Mouse (Mus musculus) stomach, postnatal 0 days (tissue): ENCODE data around the gene Cyp2d40. TPM values are rescaled to one million over a fixed set of nuclear protein-coding genes. Genes with fewer than 3 reads are reported as not detected.

Source experiments
- ATAC-seq: fragments of 200-750 bp; cut with Nextera tagmentation; 2 replicates; pipeline ENCODE4 v1.8.0; 2017; ENCODE audit not compliant: low FRiP score, low TSS enrichment
- DNase-seq: peaks from one replicate; pipeline ENCODE4 v3.0.0-alpha.2; 2016; ENCODE audit warnings: low spot score
- H3K27ac ChIP-seq: fragments of 300-500 bp; sonication (generic); replicated peaks from 2 replicates; pipeline ENCODE4 v1.5.1; 2014; ENCODE audit warnings: mild to moderate bottlenecking, control low read depth
- H3K27me3 ChIP-seq: fragments of 300-500 bp; sonication (generic); 2 replicates; pipeline ENCODE4 v1.6.1; 2014; ENCODE audit warnings: low read length; ENCODE audit not compliant: control insufficient read depth, insufficient read depth
- H3K36me3 ChIP-seq: fragments of 300-500 bp; sonication (generic); 2 replicates; pipeline ENCODE4 v1.6.1; 2014; ENCODE audit warnings: low read length, mixed read lengths; ENCODE audit not compliant: control insufficient read depth, insufficient read depth
- H3K4me1 ChIP-seq: fragments of 300-500 bp; sonication (generic); replicated peaks from 2 replicates; pipeline ENCODE4 v1.6.1; 2014; ENCODE audit warnings: antibody characterized with exemption; ENCODE audit not compliant: control insufficient read depth, insufficient read depth
- H3K4me2 ChIP-seq: fragments of 300-500 bp; sonication (generic); replicated peaks from 2 replicates; pipeline ENCODE4 v1.6.1; 2014; ENCODE audit warnings: low read depth, mild to moderate bottlenecking, control low read depth, moderate library complexity
- H3K4me3 ChIP-seq: fragments of 300-500 bp; sonication (generic); 2 replicates; pipeline ENCODE4 v1.5.1; 2014; ENCODE audit warnings: low read depth, low read length, control low read depth
- H3K9ac ChIP-seq: fragments of 300-500 bp; sonication (generic); 2 replicates; pipeline ENCODE4 v1.6.1; 2014; ENCODE audit warnings: mild to moderate bottlenecking, low read length, control low read depth, mixed read lengths
- H3K9me3 ChIP-seq: fragments of 300-500 bp; sonication (generic); 2 replicates; pipeline ENCODE4 v1.6.1; 2016; ENCODE audit warnings: low read length; ENCODE audit not compliant: control insufficient read depth
- CTCF ChIP-seq: IDR thresholded peaks from 2 replicates; pipeline ENCODE4 v1.5.1; 2016; ENCODE audit warnings: antibody characterized with exemption, low read depth, mild to moderate bottlenecking, moderate library complexity
- EP300 ChIP-seq: optimal IDR thresholded peaks from 2 replicates; pipeline ENCODE3; 2016; ENCODE audit warnings: antibody characterized with exemption
- WGBS: fragments of 180-500 bp; shearing (Covaris S2); extraction: QIAGEN DNeasy Blood & Tissue Kit; methylation state at CpG from one replicate; pipeline ENCODE4 v1.1.7; 2014; 5-methylcytosine and 5-hydroxymethylcytosine counted together
- polyA plus RNA-seq: library from polyadenylated mRNA; unstranded; fragments of >200 nt; fragmentation: Nextera tagmentation; extraction: Ambion mirVana; gene quantifications from 2 replicates; pipeline ENCODE4 v1.2.1, GENCODE M21; 2015

Gene Cyp2d40
- not detected in 2 replicates for polyA plus RNA-seq

DNA sequence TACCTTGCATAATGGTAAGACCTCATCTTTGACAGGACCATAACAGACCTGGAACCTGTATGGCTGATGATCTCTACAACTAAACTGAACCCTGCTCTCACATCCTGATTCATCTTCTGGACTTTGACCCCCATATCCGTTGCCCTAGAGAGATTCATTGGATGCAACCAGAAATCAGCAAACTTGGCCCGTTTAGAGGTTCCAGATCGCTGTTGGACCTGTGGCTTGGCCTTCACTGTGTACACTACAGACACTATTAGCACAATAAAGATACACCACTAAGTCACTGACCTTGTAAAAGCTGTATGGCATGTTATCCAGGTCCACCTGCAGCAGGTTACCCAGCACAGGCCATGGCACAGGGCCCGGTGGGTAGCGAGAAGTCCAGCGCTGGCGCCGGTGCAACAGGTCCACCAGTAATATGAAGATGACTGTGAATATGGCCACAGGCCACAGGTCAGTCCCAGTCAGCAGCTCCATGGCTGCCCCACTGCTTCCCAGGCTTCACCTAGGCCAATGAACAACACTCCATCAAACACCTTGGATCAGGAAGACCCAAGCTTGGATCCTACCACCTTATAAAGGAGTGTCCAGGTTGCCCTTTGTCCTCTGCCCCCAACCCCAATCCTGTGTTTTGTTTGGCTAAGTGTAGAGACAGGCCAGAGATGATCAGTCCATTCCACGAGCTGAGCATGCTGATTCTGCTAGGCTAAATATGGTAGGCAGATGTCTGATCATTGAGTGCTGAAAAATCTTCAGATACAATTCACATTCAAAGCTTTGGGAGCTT lies at the start of gene Cyp2d40:
Gene Cyp2d40, minus strand, starts transcription at position 553 of the 790 bp plus-strand sequence.
- Histone ChIP-seq H3K36me3 (no peaks in the 10 kb centered on the region), H3K9me3 (no peaks in the 10 kb centered on the region)
- no peak for ATAC-seq

DNA sequence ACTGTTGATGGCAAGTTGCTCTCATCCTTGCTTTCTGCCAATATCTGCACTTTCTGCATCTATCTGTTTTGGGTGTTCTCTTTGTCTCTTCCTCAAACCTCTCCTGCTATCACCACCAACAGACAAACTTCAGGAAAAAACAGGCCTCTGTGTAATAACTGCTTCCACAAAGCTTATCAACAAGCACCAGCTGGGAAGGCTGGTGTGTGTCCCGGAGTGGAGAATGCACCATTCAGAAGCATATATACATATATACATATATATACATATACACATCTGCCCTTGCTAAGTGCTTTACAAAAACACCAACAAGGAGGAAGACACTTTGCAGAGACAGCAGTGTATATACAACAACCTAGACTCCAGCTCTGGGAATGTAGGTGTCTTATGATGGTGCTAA lies 46.6 kb upstream of the Cyp2d40 start:
- H3K27me3 ChIP-seq: no peaks in the 10 kb centered on the region

More for the DNA sequence above, at the start of gene Cyp2d40:
- no peak within 1 kb of the TSS for H3K27ac ChIP-seq
- no peak within 1 kb of the TSS for H3K4me2 ChIP-seq
- no peaks in the 10 kb centered on the region for H3K4me1 ChIP-seq
- TF ChIP-seq EP300: no peak
- no peak for TF ChIP-seq CTCF
- 94% methylated on average over 9 of the region's 9 CpGs for WGBS
- H3K27me3 ChIP-seq: no peaks in the 10 kb centered on the region
- H3K4me3 ChIP-seq: no peak within 1 kb of the TSS
- no peak within 1 kb of the TSS for H3K9ac ChIP-seq
- DNase-seq: no peak

DNA sequence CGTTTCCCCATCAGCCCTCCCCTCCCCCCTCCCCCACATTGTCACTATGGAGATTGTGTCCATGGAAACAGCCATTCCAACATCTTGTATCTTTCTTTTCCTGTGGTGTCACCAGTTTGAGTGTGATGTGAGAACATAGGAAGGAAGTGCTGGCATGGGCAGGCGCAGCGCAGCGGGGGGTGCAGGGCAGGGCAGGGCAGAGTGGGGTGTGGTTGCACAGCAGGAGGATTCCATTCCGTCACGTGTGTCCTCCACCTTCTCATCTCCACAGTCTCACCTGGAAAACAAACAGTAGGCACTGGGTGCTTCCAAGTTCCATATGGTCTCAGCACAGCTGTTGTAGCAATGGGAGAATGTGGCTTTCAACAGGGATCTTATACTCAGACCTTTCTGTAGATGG lies 45.5 kb upstream of the Cyp2d40 start:
- 74% methylated on average over 6 of the region's 6 CpGs for WGBS
- Histone ChIP-seq H3K36me3 (peaks cover 6% of the 10 kb centered on the region; the same call in 1 of the 2 replicates), H3K9me3 (no peaks in the 10 kb centered on the region), H3K27me3 (no peaks in the 10 kb centered on the region), H3K9ac (no peak overlapping the region), H3K27ac (no peak overlapping the region), H3K4me1 (no peaks in the 10 kb centered on the region), H3K4me2 (no peak overlapping the region), H3K4me3 (no peak overlapping the region)
- DNase-seq (no peak), ATAC-seq (no peak)
- TF ChIP-seq CTCF (no peak), EP300 (no peak)

More for the DNA sequence above, 46.6 kb upstream of the Cyp2d40 start:
- no peak overlapping the region for H3K4me3 ChIP-seq
- DNase-seq (no peak), ATAC-seq (no peak)
- no peak overlapping the region for H3K4me2 ChIP-seq
- TF ChIP-seq EP300 (no peak), CTCF (no peak)
- 68% methylated on average over 1 of the region's 1 CpGs for WGBS
- H3K4me1 ChIP-seq: no peaks in the 10 kb centered on the region
- H3K9me3 ChIP-seq: no peaks in the 10 kb centered on the region
- H3K27ac ChIP-seq: no peak overlapping the region
- H3K36me3 ChIP-seq: peaks cover 6% of the 10 kb centered on the region; the same call in 1 of the 2 replicates
- H3K9ac ChIP-seq: no peak overlapping the region

DNA sequence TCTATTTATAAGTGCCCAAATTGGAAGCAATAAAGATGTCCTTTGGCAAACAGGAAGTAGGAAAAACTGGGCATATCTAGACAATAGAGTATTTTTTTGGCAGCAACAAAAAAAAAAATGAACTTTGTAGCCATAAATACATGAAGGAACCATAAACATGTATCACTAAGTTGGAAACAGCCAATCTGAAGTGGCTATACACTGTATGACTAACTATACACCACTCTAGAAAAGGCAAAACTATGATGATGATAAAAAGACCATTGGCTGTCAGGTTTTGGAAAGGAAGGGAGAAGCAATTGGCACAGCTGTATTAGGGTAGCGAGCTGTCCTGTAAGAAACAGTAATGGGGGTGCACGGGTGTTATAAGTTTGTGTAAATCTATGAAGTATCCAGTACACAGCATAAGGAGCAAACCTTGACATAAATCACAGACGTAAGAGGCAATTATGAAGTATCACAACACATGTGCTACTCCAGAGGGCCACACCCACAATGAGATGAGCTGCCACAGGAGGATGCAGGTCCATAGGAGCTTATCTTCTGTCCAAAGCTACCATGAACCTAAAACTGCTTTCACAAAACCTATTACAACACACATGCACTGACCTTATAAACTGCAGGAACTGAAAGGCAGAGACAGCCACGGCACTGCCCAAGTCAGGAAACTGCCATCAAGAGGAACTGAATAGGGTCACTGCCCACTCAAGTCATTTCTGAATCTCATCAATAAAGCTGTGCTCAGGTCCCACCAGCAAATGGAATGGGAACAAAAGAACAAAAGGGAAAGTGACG lies 43.2 kb upstream of the Cyp2d40 start:
- no peak for DNase-seq
- ATAC-seq: no peak

DNA sequence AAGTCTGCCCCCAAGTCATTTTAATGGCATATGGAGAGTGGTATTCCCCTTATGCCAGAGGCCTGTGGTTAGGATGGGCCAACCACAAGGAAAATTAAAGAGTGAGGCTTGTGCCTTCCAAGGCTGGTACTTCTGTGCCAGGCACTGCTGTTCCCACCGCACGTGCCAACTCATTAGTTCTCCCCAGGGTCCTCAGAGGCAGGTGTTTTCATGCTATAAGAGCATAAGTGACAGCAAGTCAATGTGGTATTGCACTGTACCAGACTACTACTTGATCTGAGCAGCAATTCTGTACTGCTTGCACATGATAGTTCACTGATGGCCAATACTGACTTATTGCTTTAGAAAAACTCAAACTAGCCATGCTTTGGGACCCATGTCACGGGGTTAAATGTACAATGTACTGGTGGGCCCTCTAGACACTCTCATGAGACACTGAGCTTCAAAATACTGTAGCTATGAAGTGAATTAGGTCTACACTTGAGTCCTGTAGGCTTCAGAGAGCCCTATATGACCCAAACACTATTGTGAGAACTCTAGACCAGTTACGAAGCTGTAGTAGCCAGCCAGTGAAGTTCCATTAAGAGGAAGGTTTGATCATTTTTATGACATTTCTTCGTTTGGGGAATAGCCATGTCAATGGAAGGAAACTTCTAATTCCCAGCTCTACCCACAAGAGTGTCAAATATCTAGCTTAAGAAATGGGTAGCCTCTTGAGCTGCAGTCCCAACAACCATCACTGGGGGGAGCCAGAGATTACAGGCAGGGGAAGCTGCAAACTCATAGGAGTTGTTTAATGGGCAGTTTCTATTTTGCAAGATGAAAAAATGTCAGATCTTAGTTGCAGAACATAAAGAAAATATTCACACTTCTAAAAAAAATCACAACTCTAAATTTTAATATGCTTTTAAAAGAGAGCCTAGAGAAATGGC lies 41.0 kb upstream of the Cyp2d40 start:
- Histone ChIP-seq H3K4me2 (no peak overlapping the region), H3K9me3 (no peaks in the 10 kb centered on the region), H3K4me1 (no peaks in the 10 kb centered on the region), H3K36me3 (no peaks in the 10 kb centered on the region), H3K9ac (no peak overlapping the region), H3K27me3 (no peaks in the 10 kb centered on the region), H3K4me3 (no peak overlapping the region), H3K27ac (no peak overlapping the region)
- ATAC-seq (no peak), DNase-seq (peak; percentile 85)
- peak; percentile 95 for TF ChIP-seq CTCF
- no peak for TF ChIP-seq EP300
- 74% methylated on average over 5 of the region's 5 CpGs for WGBS

More for the DNA sequence above, 43.2 kb upstream of the Cyp2d40 start:
- H3K9ac ChIP-seq: no peak overlapping the region
- TF ChIP-seq EP300 (no peak), CTCF (no peak)
- no peaks in the 10 kb centered on the region for H3K27me3 ChIP-seq
- H3K9me3 ChIP-seq: no peaks in the 10 kb centered on the region
- WGBS: 73% methylated on average over 5 of the region's 5 CpGs
- H3K4me2 ChIP-seq: no peak overlapping the region
- no peak overlapping the region for H3K4me3 ChIP-seq
- H3K36me3 ChIP-seq: peaks cover 3% of the 10 kb centered on the region; the same call in 1 of the 2 replicates
- H3K27ac ChIP-seq: no peak overlapping the region
- H3K4me1 ChIP-seq: no peaks in the 10 kb centered on the region
